Mouse (Mus musculus) CD4-positive helper T cell, adult 2 months (primary cell): ENCODE results near the gene Scg3.
"Not testable (repeated sequence)": the region's sequence is repeated elsewhere in the genome, so short reads cannot be mapped to it uniquely, and the experiment has no call there.

Experiments
- DNase-seq: peaks from one replicate; pipeline ENCODE4 v3.0.0-alpha.2; 2012; ENCODE audit warnings: low read depth, missing footprints, low spot score

The Scg3 gene

DNA sequence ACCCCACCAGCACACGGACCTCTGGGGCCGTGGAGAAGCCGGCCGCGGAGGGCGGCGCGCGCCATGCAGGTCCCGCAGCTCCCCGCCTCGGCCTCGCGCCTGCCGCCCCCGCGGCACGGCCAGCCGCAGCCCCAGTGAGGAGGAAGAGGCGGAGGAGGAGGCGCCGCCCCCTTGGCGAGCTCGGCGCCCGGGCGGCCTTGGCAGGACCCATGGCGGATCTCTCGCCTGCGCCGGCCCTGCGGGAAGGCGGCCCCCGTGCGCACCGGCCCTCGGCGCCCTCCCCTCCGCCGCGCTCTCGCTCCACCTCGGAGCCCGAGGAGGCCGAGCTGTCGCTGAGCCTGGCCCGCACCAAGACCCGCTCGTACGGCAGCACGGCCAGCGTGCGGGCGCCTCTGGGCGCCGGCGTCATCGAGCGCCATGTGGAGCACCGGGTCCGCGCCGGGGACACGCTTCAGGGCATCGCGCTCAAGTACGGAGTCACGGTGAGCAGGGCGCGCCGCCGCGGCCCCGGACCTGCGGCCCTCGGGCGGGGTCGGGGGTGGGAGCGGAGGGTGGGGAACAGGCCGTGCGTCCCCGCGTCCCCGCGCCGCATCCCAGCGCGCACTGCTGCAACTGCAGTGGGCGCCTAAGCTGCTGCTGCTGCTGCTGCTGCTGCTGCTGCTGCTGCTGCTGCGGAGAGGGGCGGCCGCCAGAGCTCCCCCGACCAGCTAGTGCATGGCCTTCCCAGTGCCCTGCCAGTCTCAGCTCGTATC, 58.1 kb downstream of the Scg3 start, which contains the start of gene Lysmd2:
Gene Lysmd2 (plus strand): TSS at position 186 of the 752 bp plus-strand sequence.
- DNase-seq, result peak; percentile 65

DNA sequence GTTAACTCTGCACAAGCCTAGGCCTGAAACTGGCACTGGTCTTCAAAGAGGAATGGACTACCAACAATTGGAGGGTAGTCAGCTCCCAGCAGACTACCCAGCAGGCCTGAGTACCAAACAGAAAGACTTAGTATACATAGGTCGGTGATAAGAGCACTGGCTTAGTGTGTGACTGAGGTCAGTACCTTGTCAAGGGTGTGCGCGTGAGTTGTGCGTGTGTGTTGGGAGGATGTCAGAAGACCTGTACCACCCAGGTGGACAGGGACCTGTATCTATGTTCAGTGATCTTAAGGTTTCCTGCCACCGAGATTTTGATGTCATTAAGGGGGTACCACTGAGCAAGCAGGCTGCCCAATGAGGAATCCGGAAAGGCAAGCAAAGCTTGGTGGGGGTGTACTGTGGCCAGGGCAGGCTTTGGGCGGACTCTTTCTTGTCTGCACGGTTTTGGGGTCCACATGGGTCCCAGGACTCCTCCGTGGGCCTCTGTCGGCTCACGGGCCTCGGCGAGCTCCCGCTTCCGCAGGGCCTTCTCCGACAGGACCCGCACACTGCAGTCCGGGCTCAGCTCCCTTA, 58.8 kb downstream of the Scg3 start:
- DNase-seq, result no peak

DNA sequence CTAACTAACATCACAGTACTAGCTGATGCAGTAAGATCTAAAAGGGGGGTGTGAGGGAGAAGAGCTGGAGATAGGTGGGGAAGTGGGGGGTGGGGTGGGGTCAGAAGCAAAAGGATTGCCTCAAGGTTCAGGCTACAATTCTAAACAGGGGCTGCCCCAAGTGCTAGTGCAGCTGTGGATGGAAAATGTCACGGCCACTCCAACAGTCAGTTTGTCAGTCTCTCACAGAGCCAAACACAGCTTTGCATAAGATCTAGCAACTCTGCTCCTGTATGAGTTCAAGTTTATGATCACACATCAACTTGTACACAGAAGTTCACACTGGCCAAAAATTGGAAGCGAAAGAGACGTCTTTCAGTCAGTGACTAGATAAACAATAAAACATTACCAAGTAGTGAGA, 62.4 kb downstream of the Scg3 start:
- DNase-seq, result no peak

DNA sequence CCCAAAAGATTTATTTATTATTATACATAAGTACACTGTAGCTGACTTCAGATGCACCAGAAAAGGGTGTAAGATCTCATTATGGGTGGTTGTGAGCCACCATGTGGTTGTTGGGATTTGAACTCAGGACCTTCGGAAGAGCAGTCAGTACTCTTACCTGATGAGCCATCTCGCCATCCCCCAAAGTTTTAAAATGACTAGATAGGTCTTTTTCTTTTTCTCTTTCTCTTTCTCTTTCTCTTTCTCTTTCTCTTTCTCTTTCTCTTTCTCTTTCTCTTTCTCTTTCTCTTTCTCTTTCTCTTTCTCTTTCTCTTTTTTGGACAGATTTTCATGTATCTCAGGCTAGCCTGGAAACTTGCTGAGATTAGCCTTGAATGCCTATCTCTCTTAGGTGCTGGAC, 64.1 kb downstream of the Scg3 start:
- not testable (repeated sequence) for DNase-seq

DNA sequence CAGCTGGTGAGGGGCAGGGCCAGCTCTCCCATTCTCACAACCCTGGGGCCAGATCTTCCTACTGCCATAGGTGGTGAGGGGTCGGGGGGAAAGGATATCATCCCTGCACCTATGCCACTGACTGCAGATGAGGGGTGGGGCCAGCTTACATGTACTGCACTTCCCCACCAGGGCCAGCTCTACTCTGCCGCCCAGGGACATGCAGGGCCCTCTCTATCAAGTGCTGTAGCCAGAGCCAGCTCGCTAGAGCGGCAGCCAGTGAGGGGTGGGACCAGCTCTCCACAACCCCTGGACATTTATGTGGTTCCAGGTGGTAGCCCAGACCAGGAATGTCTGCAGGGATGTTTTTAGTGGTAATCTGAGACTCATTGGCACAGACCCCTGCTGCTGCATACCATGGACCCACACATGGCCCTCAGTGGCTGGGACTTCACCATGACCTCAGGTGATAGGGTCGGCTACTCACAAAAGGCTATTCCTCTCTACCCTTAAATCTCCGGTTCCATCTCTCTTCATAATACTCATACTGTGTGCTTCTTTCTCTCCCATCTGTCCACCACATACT, 64.9 kb downstream of the Scg3 start:
- DNase-seq, result no peak

DNA sequence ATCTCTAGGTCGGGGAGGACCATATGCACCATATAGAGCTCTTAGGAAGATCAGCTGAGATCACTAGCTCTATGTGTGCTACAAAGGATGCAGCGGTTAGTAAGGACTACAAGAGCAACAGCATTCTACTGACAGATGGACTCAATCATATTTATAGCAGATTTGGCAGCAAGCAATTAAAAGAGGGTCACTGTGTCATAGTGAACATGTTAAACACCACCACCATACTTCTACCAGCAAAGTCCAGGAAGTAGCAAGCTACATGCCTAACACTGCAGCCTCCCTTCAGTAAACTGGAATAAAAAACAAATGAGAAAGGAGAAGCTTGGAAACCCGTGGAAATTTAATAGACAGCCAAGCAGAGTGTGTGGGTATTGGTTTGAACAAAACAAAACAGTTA, 67.3 kb downstream of the Scg3 start:
- no peak for DNase-seq

DNA sequence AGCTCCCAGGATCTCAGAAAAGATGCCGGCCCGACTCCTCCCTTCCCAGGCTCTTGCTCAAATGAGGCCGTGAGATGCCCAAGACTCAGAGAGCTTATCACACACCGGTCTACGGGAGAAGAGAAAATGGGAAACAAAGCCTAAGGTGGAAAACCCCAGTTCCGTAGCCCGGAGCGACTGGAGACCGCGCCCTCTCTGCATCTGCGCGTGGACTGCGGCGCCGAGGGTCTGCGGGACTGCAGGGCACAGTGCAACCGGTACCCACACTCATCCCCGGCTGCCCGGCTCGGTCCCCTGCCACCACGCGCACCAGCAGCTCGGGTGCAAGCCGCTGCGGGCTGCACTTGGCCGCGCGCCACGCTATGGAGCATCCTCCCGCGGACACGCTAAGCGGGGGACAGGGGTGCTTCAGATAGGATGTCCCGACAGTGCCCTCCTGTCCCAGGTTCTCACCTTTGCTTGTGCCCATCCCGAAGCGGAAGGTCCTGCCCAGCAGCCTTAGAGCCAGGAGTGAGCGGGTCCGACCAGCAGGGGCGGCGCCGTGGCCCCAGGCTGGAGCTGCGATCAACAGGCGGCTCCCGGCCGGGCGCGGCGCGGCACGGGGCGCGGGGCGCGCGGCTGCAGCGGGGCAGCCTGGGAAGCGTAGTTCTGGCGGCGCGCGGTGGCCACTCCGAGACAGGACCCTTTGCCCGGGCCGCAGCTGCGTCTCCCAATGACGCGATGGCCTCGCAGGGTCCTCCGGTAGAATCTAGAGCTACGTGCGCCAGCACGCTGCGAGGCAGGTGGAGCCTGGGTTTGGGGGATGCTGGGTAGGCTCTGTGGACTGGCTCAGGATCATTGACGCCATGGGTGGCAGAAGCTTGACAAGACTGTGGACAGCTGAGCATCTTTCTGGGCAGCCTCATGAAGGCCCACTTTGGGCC, 73.0 kb downstream of the Scg3 start, which contains the start of gene Tmod2:
Gene Tmod2 (minus strand): TSS at position 755 of the 923 bp plus-strand sequence.
- DNase-seq, result no peak

DNA sequence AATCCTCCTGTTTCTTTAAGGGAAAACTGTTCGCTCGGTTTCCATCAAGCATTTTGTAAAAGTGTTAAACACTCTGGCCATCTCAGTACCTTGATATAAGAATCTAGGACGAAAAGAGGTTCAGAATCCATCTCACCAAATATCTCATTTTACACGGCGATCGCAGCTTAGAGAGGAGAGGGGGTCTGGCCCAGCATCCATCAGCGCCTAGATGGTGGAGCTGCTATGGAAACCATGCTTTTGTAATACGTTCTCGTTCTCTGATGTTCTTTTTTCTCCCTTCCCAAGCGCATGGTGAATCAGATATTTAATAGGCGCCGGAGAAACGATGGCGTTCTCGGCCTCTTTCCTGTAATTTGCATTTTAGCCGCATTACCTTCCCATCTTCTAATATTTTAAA, 73.9 kb downstream of the Scg3 start:
- no peak for DNase-seq

DNA sequence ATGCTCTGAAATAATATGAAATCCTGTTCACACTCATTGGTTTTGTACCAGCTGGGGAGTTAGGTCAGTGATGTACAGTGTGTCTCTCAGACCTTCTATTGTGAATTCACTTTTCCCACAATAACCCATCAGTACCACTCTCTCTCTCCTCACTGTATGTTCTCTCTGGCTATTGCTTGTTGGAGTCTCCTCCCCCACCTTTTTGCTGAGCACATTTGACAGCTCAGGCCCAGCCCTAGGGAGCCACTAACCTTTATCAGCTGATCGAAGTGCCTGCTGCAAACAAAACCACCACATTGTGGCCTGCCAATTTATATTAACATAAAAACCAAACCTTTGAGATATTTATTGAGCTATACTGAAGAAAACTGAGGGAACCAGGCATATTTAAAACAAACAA, 74.4 kb downstream of the Scg3 start:
- DNase-seq, result no peak

DNA sequence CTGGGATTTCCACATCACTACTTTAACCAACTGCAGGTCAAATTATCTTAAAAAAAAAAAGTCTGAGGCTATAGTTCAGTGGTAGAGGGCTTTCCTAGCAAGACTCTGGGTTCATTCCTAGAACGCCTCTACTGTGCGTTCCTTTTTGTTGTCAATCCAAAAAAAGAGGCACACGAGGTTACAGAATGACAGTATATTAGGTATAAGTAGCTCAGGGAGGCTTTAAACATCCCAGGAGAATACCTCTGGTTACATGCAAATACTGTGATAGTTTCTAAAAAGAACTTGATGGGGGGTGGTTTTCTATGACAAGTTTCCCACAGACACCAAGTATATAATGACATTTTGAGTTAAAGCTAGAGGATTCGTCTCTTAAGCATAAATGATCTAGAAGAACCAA, 76.4 kb downstream of the Scg3 start:
- DNase-seq, result no peak

DNA sequence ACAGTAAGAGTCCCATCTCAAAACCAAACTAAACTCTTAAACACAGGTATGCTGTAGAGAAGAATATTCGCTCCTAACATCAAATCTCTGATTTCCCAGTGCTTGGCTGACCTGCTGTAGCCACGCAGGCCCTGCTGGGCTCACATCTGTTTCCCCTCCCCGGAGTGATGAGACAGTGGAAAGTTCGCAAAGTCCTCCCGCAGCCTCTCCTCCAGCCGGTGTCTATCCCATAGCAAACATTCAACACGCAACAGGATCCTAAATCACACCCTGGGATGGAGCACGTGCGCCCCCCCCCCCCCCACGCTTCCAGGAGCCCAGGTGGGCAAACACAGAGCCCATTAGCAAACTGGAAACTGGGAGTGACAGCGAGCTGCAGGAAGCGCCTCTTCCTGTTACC, 82.3 kb downstream of the Scg3 start:
- no peak for DNase-seq

DNA sequence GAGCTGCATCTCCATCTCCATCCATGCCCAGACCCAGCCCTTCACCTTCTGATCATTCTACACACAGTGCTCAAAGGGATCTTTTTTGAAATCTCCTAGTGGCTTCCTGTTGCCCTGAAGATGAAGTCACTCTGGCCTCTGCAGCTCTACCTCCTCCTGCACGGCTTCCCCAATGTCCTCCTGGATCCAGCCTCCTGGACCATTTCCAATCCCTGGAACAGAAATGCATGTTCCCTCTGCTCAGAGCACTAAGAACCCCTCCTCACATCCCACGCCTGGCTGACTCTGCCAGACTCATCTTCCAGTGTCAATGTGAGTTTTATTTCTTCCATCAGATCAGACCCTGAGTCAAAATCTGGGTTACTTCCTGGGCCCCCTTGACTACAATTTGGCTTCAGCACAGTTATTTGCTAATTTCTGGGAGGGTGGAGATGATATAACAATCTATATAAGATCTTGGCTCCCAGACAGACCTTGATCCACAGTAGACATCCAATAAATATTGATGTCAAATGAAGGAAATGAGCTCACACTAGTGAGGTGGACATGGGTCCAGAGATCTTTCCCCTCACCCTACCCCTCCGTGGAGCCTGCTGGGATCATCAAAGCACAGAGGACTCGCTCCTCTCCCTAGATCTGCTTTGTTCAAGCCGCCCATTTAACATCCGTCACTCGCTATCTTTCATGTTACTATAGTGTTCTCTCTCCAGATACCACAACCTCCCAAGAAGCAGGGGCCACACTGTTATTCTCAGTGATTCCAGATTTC, 83.5 kb downstream of the Scg3 start:
- no peak for DNase-seq

DNA sequence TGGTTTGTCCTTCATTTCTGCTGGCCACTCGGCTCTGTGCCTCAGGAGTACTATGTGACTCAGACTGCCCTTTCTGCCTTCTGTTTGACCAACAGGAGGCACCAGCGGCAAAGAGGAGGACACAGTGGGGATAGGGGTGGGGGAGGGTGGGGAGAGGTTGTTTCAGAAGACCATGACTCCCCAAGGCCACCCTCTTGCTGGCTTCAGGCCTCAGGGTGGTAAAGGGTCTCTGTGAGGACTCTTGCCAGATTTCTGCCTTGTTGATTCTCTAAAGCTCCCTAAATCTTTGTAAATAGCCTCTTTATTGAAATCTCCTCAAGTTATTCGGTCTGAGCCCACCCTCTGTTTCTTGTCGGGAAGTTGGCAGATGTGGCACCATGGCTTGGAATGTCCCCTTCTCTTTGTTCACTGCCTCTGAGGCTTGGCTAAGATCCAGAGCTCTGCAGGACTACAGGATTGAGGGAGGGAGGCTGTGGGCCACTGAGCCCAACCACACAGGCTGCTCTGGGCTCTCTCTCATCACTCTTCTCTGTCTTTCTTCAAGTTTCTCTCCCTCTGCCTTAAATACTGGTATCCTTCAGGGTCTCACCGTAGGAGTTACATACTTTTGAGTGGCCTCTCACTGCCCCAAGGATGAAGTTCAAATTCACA, 84.5 kb downstream of the Scg3 start:
- no peak for DNase-seq

DNA sequence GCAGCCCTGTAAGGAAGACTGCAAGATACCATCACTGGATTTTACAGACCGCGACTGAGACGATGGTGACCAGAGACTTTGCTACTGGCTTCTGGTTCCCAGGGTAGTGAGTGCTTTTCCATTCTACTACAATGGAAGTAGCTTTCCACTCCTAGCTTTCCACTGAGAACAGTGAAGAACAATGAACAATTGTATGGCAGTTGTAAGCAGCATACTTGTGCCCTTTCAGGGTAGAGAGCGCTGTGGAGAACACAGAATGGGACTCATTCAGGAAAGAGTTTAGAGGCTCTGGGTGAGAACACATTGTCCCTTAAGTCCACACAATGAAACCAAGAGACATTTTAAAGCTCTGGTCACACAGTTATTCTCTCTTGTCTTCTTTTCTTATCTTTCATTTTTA, 86.3 kb downstream of the Scg3 start:
- DNase-seq, result no peak

DNA sequence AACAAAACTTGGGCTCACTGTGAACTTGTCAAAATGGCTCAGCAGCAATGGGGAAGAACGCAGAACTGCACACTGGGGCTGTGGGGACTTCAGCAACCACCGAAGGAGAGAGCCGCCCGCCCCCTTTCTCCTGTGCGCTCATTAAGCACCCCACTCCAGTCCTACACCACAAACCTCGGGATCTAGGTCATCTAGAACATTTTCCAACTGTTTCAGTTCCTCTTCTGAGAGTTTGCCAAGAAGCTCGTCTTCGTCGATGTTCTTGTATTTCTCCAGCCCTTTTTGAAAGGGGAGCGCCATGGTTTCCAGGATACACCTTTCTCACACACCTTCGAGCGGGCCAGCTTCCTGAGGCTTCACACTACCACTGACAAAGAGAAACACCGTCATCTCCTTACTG, 86.8 kb downstream of the Scg3 start:
- DNase-seq, result no peak

DNA sequence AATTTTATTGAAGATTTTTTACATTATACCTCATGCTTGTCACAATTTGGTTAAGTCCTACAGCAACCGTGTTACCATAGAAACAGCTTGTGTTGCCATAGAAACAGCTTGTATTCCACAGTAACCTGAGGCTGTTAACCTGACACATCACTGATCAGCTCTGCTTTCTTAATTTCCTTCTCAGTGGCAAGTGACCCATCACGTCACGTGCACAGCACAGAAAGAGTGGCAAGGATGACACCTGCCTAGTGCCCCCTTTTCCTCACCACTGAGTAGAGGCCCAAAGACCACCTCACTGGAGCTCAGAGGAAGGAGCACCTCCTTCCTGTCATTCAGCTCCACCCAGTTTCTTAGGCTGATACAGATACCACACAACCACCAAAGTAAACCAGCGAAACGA, 90.4 kb downstream of the Scg3 start:
- DNase-seq, result no peak
